Mouse (Mus musculus): ENCODE data around the gene Vstm4. TPM values are rescaled to one million over a fixed set of nuclear protein-coding genes. Genes with fewer than 3 reads are reported as not detected.

Vstm4 gene
- polyA plus RNA-seq, 1 experiment from 2014 or later: 6.0 TPM

- WGBS (ENCODE audit: insufficient replicate concordance): 63% methylated on average over 1 of the region's 1 CpGs
- Histone ChIP-seq H3K4me2 (ENCODE audit: low read depth, low read length) (no peak overlapping the region), H3K27me3 (ENCODE audit: insufficient read depth, low read length) (no peaks in the 10 kb centered on the region), H3K9ac (replicated peaks) (no peak overlapping the region), H3K36me3 (replicated peaks; ENCODE audit: insufficient read depth, low read length) (no peaks in the 10 kb centered on the region), H3K27ac (ENCODE audit: low read depth) (no peak overlapping the region), H3K4me1 (ENCODE audit: insufficient read depth) (no peaks in the 10 kb centered on the region; the same call in 1 of the 2 replicates), H3K9me3 (ENCODE audit: low read length) (no peaks in the 10 kb centered on the region), H3K4me3 (ENCODE audit: low read depth, low read length) (no peak overlapping the region)
- TF ChIP-seq EP300 (IDR thresholded peaks at IDR 0.05; ENCODE audit: low read depth) (no peak), CTCF (IDR thresholded peaks at IDR 0.05; ENCODE audit: low read depth) (no peak)
- DNase-seq (no peak), ATAC-seq (no peak)
Measured at GRCm38 (mm10) chr14:32819297-32819696, 37.3 kb upstream of the Vstm4 start.

- Histone ChIP-seq H3K4me2 (ENCODE audit: low read depth, low read length) (no peak overlapping the region), H3K4me3 (ENCODE audit: low read depth, low read length) (no peak overlapping the region), H3K36me3 (replicated peaks; ENCODE audit: insufficient read depth, low read length) (no peaks in the 10 kb centered on the region), H3K27ac (ENCODE audit: low read depth) (no peak overlapping the region), H3K4me1 (ENCODE audit: insufficient read depth) (peaks cover 7% of the 10 kb centered on the region; the same call in 1 of the 2 replicates), H3K9me3 (ENCODE audit: low read length) (no peaks in the 10 kb centered on the region), H3K9ac (replicated peaks) (no peak overlapping the region), H3K27me3 (ENCODE audit: insufficient read depth, low read length) (no peaks in the 10 kb centered on the region)
- no peak for ATAC-seq
- 64% methylated on average over 4 of the region's 4 CpGs for WGBS (ENCODE audit: insufficient replicate concordance)
- DNase-seq: no peak
- no peak for TF ChIP-seq CTCF (IDR thresholded peaks at IDR 0.05; ENCODE audit: low read depth)
- TF ChIP-seq EP300 (IDR thresholded peaks at IDR 0.05; ENCODE audit: low read depth): no peak
Measured at GRCm38 (mm10) chr14:32822812-32823211, 33.7 kb upstream of the Vstm4 start.

- no peak for ATAC-seq
- TF ChIP-seq CTCF (IDR thresholded peaks at IDR 0.05; ENCODE audit: low read depth) (no peak; the same call in 1 of the 2 replicates), EP300 (IDR thresholded peaks at IDR 0.05; ENCODE audit: low read depth) (no peak)
- no peaks in the 10 kb centered on the region for H3K36me3 ChIP-seq (replicated peaks; ENCODE audit: insufficient read depth, low read length)
Measured at GRCm38 (mm10) chr14:32823861-32824260, 32.7 kb upstream of the Vstm4 start.

GRCm38 (mm10) chr14:32824267-32825150, 32.0 kb upstream of the Vstm4 start:
- Histone ChIP-seq H3K9ac (replicated peaks) (no peak overlapping the region), H3K4me2 (ENCODE audit: low read depth, low read length) (no peak overlapping the region), H3K4me3 (ENCODE audit: low read depth, low read length) (no peak overlapping the region), H3K27me3 (ENCODE audit: insufficient read depth, low read length) (no peaks in the 10 kb centered on the region), H3K27ac (ENCODE audit: low read depth) (no peak overlapping the region), H3K4me1 (ENCODE audit: insufficient read depth) (peaks cover 14% of the 10 kb centered on the region), H3K9me3 (ENCODE audit: low read length) (no peaks in the 10 kb centered on the region), H3K36me3 (replicated peaks; ENCODE audit: insufficient read depth, low read length) (no peaks in the 10 kb centered on the region)
- TF ChIP-seq EP300 (IDR thresholded peaks at IDR 0.05; ENCODE audit: low read depth) (no peak), CTCF (IDR thresholded peaks at IDR 0.05; ENCODE audit: low read depth) (no peak)
- no peak for ATAC-seq
- no peak for DNase-seq
- 60% methylated on average over 14 of the region's 14 CpGs for WGBS (ENCODE audit: insufficient replicate concordance)

More at GRCm38 (mm10) chr14:32823861-32824260, 32.7 kb upstream of the Vstm4 start:
- no peak for DNase-seq
- H3K9ac ChIP-seq (replicated peaks): no peak overlapping the region
- no peak overlapping the region for H3K27ac ChIP-seq (ENCODE audit: low read depth)
- peaks cover 14% of the 10 kb centered on the region for H3K4me1 ChIP-seq (ENCODE audit: insufficient read depth)
- no peak overlapping the region for H3K4me2 ChIP-seq (ENCODE audit: low read depth, low read length)
- H3K27me3 ChIP-seq (ENCODE audit: insufficient read depth, low read length): no peaks in the 10 kb centered on the region
- 44% methylated on average over 3 of the region's 3 CpGs for WGBS (ENCODE audit: insufficient replicate concordance)
- H3K9me3 ChIP-seq (ENCODE audit: low read length): no peaks in the 10 kb centered on the region
- H3K4me3 ChIP-seq (ENCODE audit: low read depth, low read length): no peak overlapping the region

GRCm38 (mm10) chr14:32825426-32826032, 31.0 kb upstream of the Vstm4 start:
- no peak for ATAC-seq
- no peak overlapping the region for H3K4me2 ChIP-seq (ENCODE audit: low read depth, low read length)
- H3K9ac ChIP-seq (replicated peaks): no peak overlapping the region
- no peak overlapping the region for H3K4me3 ChIP-seq (ENCODE audit: low read depth, low read length)
- H3K36me3 ChIP-seq (replicated peaks; ENCODE audit: insufficient read depth, low read length): no peaks in the 10 kb centered on the region
- H3K9me3 ChIP-seq (ENCODE audit: low read length): no peaks in the 10 kb centered on the region
- 20% methylated on average over 11 of the region's 11 CpGs for WGBS (ENCODE audit: insufficient replicate concordance)
- H3K4me1 ChIP-seq (ENCODE audit: insufficient read depth): peaks cover 14% of the 10 kb centered on the region
- no peak for TF ChIP-seq EP300 (IDR thresholded peaks at IDR 0.05; ENCODE audit: low read depth)
- TF ChIP-seq CTCF (IDR thresholded peaks at IDR 0.05; ENCODE audit: low read depth): no peak
- H3K27ac ChIP-seq (ENCODE audit: low read depth): no peak overlapping the region
- peak; percentile 43 for DNase-seq
- no peaks in the 10 kb centered on the region for H3K27me3 ChIP-seq (ENCODE audit: insufficient read depth, low read length)

GRCm38 (mm10) chr14:32827165-32827564, 29.4 kb upstream of the Vstm4 start:
- WGBS (ENCODE audit: insufficient replicate concordance): 59% methylated on average over 4 of the region's 4 CpGs
- no peak for ATAC-seq
- H3K9ac ChIP-seq (replicated peaks): no peak overlapping the region
- TF ChIP-seq CTCF (IDR thresholded peaks at IDR 0.05; ENCODE audit: low read depth) (no peak), EP300 (IDR thresholded peaks at IDR 0.05; ENCODE audit: low read depth) (no peak)
- H3K27ac ChIP-seq (ENCODE audit: low read depth): no peak overlapping the region
- no peaks in the 10 kb centered on the region for H3K9me3 ChIP-seq (ENCODE audit: low read length)
- no peaks in the 10 kb centered on the region for H3K36me3 ChIP-seq (replicated peaks; ENCODE audit: insufficient read depth, low read length)
- H3K4me2 ChIP-seq (ENCODE audit: low read depth, low read length): no peak overlapping the region
- no peak overlapping the region for H3K4me3 ChIP-seq (ENCODE audit: low read depth, low read length)
- peaks cover 14% of the 10 kb centered on the region for H3K4me1 ChIP-seq (ENCODE audit: insufficient read depth)
- DNase-seq: no peak
- H3K27me3 ChIP-seq (ENCODE audit: insufficient read depth, low read length): no peaks in the 10 kb centered on the region
